ENCODE assay signal across 15 mouse cellular contexts in genomic region chr12:5282611-5283010, GRCm38 (mm10).
"Had no signal": no experiment of that assay in that cellular context is flagged by ENCODE, and none has a peak within 500 bp of the region (broad histone marks: within the 10 kb centered on the region; RNA-seq: fewer than 3 reads in every experiment).

No protein-coding gene starts in this region.

- H3K27me3 ChIP-seq: kidney, embryonic 15.5 days; limb, embryonic 12.5 days; liver, embryonic 13.5 days; lung, embryonic 15.5 days; midbrain, embryonic 13.5 days had no signal

- H3K9ac ChIP-seq: kidney, embryonic 15.5 days; limb, embryonic 12.5 days; liver, embryonic 13.5 days; liver, postnatal 0 days; lung, embryonic 15.5 days; midbrain, embryonic 13.5 days had no signal

- H3K27ac ChIP-seq: kidney, embryonic 15.5 days; limb, embryonic 12.5 days; liver, embryonic 13.5 days; lung, embryonic 15.5 days; macrophage; midbrain, embryonic 13.5 days had no signal

- H3K4me3 ChIP-seq: kidney, embryonic 15.5 days; limb, embryonic 12.5 days; liver, embryonic 13.5 days; lung, embryonic 15.5 days; midbrain, embryonic 13.5 days had no signal

- H3K4me2 ChIP-seq: kidney, embryonic 15.5 days; limb, embryonic 12.5 days; liver, embryonic 13.5 days; lung, embryonic 15.5 days; midbrain, embryonic 13.5 days had no signal

- H3K4me1 ChIP-seq: liver, embryonic 13.5 days had no signal

- DNase-seq: kidney, adult 18-20 months; kidney, postnatal 14 days; layer of hippocampus, postnatal 36 days; liver; liver, embryonic 13.5 days; liver, postnatal 0 days; lung, postnatal 14 days; right cerebral cortex, postnatal 14 days; thymus, adult 18-20 months; thymus, postnatal 14 days had no signal

- H3K36me3 ChIP-seq: kidney, embryonic 15.5 days; limb, embryonic 12.5 days; liver, embryonic 13.5 days; lung, embryonic 15.5 days; midbrain, embryonic 13.5 days had no signal

- H3K9me3 ChIP-seq: kidney, embryonic 15.5 days; limb, embryonic 12.5 days; liver, embryonic 13.5 days; lung, embryonic 15.5 days; midbrain, embryonic 13.5 days had no signal

- ATAC-seq: liver, postnatal 0 days; midbrain, embryonic 13.5 days had no signal
